Mouse (Mus musculus): ENCODE measurements at regions not wholly inside any gene's neighbourhood (a gene's known extent, or its start where the extent isn't known, plus 50 kb on each side); places are given as distances from the start of the nearest gene placed in this dataset.

DNA sequence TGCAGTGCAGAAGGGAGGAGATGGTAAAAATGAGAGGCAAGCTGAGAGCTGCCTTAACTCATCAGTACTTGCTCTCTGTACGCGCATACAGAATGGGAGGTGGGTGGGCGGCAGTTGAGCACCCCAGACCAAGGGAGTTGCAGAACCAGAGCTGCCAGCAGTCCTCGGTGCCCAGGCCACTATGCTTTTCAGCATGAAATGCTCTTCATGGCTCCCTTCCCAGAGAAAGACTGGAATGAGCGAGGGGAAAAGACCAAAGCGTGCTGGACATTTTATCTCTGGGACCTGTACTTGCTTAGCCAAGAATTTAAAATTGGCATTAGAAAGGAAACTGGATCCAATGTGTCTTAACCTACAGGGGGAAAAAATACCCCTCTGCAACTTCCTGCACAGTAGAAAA is 387.1 kb downstream of the Adgrl2 start:
- TF ChIP-seq CTCF (IDR thresholded peaks at IDR 0.05; ENCODE audit: borderline replicate concordance, insufficient read depth, low read depth, low read length) (no peak), POLR2A (IDR thresholded peaks at IDR 0.05; ENCODE audit: borderline replicate concordance, insufficient read depth, low read length) (no peak)

All from cerebellum, adult 2 months (tissue).